Mouse (Mus musculus): Measurements from ENCODE around the gene Hspa8.

Gene Hspa8

GRCm38 (mm10) chr9:40811860-40812259, 11.1 kb downstream of the Hspa8 start:
- DNase-seq, result peak; percentile 60 to 62

GRCm38 (mm10) chr9:40814060-40814459, 13.3 kb downstream of the Hspa8 start:
- peak in 1 of 2 experiments; percentile 14 for DNase-seq

GRCm38 (mm10) chr9:40817325-40818028, 16.7 kb downstream of the Hspa8 start:
- no peak for DNase-seq

- DNase-seq, result no peak
Measured at GRCm38 (mm10) chr9:40825601-40826000, 24.8 kb downstream of the Hspa8 start.

GRCm38 (mm10) chr9:40827366-40827765, 26.6 kb downstream of the Hspa8 start:
- no peak for DNase-seq

- DNase-seq, result peak; percentile 84
Measured at GRCm38 (mm10) chr9:40834569-40834968, 33.8 kb downstream of the Hspa8 start.

GRCm38 (mm10) chr9:40836681-40837080, 35.9 kb downstream of the Hspa8 start:
- DNase-seq, result no peak

GRCm38 (mm10) chr9:40839662-40840061, 38.9 kb downstream of the Hspa8 start:
- no peak for DNase-seq

- DNase-seq, result no peak
Measured at GRCm38 (mm10) chr9:40851515-40851914, 50.7 kb downstream of the Hspa8 start.

- no peak for DNase-seq
Measured at GRCm38 (mm10) chr9:40858461-40859160, 57.8 kb downstream of the Hspa8 start.

- no peak for DNase-seq
Measured at GRCm38 (mm10) chr9:40859196-40859595, 58.4 kb downstream of the Hspa8 start.

Measured in B cell, adult 2 months (primary cell).